8 mouse cellular contexts compared by ENCODE assay signal in genomic region chr6:72513071-72513440, GRCm38 (mm10). TPM values are rescaled to one million over a fixed set of nuclear protein-coding genes. Genes with fewer than 3 reads are reported as not detected.
DNase-seq lines count a peak whose midpoint lies in the region; ATAC-seq and TF ChIP-seq lines count a peak whose summit lies in the region.

No protein-coding gene starts in this region.

- peak overlapping the region; percentile 3; the same call in 1 of the 2 replicates for H3K9ac ChIP-seq in lung, embryonic 15.5 days
- peak overlapping the region; percentile 43; the same call in 1 of the 2 replicates for H3K9ac ChIP-seq in intestine, postnatal 0 days (ENCODE audit: low read depth, low read length)
- peak overlapping the region; percentile 52 for H3K9ac ChIP-seq in neural tube, embryonic 14.5 days (replicated peaks; ENCODE audit: low read depth, low read length)

- TF ChIP-seq CTCF in embryonic fibroblast, embryonic 13.5 days (IDR thresholded peaks at IDR 0.05; ENCODE audit: borderline replicate concordance, insufficient read depth, low read length) = no peak
- TF ChIP-seq CTCF in intestine, postnatal 0 days (IDR thresholded peaks at IDR 0.05; ENCODE audit: low read depth) = no peak

- TF ChIP-seq POLR2A in embryonic fibroblast, embryonic 13.5 days (IDR thresholded peaks at IDR 0.05; ENCODE audit: low read depth, low read length) = no peak

- peak; percentile 17; the same call in 1 of the 2 replicates for ATAC-seq in lung, embryonic 15.5 days (ENCODE audit: borderline replicate concordance, extremely low read depth, low FRiP score, low TSS enrichment)
- no peak for ATAC-seq in intestine, postnatal 0 days
- peak; percentile 13; the same call in 1 of the 2 replicates for ATAC-seq in neural tube, embryonic 14.5 days (ENCODE audit: low read depth)

- peak overlapping the region; percentile 28 for H3K4me3 ChIP-seq in lung, embryonic 15.5 days
- no peak overlapping the region for H3K4me3 ChIP-seq in embryonic fibroblast, embryonic 13.5 days (ENCODE audit: insufficient read depth, low read length)
- peak overlapping the region; percentile 28 for H3K4me3 ChIP-seq in intestine, postnatal 0 days (ENCODE audit: low read depth, low read length)
- no peak overlapping the region for H3K4me3 ChIP-seq in neural tube, embryonic 14.5 days (ENCODE audit: low read depth, low read length)

- H3K36me3 ChIP-seq in lung, embryonic 15.5 days = no peaks in the 10 kb centered on the region
- no peaks in the 10 kb centered on the region for H3K36me3 ChIP-seq in intestine, postnatal 0 days (ENCODE audit: control insufficient read depth, insufficient read depth)
- H3K36me3 ChIP-seq in neural tube, embryonic 14.5 days (ENCODE audit: control insufficient read depth, insufficient read depth, low read length) = no peaks in the 10 kb centered on the region

- H3K9me3 ChIP-seq in lung, embryonic 15.5 days = no peaks in the 10 kb centered on the region
- no peaks in the 10 kb centered on the region for H3K9me3 ChIP-seq in intestine, postnatal 0 days (ENCODE audit: control insufficient read depth)
- no peaks in the 10 kb centered on the region for H3K9me3 ChIP-seq in neural tube, embryonic 14.5 days (ENCODE audit: control insufficient read depth, low read length)

- WGBS in lung, embryonic 15.5 days = 30% methylated on average over 7 of the region's 7 CpGs
- 51% methylated on average over 7 of the region's 7 CpGs for WGBS in intestine, postnatal 0 days
- 24% methylated on average over 7 of the region's 7 CpGs for WGBS in neural tube, embryonic 14.5 days

- peaks cover 40% of the 10 kb centered on the region for H3K4me1 ChIP-seq in lung, embryonic 15.5 days
- peaks cover 7% of the 10 kb centered on the region; the same call in 1 of the 2 replicates for H3K4me1 ChIP-seq in embryonic fibroblast, embryonic 13.5 days (ENCODE audit: control insufficient read depth, insufficient read depth, low read length)
- 0 out of 2 replicates have a peak, but pooled peaks cover 3% of the 10 kb centered on the region for H3K4me1 ChIP-seq in intestine, postnatal 0 days (replicated peaks; ENCODE audit: control insufficient read depth, insufficient read depth, low read length)
- H3K4me1 ChIP-seq in neural tube, embryonic 14.5 days (ENCODE audit: control insufficient read depth, insufficient read depth, low read length) = peaks cover 15% of the 10 kb centered on the region; the same call in 1 of the 2 replicates

- H3K4me2 ChIP-seq in lung, embryonic 15.5 days = peak overlapping the region; percentile 53
- peak overlapping the region; percentile 66 for H3K4me2 ChIP-seq in intestine, postnatal 0 days (replicated peaks; ENCODE audit: low read depth)
- peak overlapping the region; percentile 50 for H3K4me2 ChIP-seq in neural tube, embryonic 14.5 days (ENCODE audit: low read depth, low read length)

- H3K27ac ChIP-seq in lung, embryonic 15.5 days = peak overlapping the region; percentile 91
- H3K27ac ChIP-seq in embryonic fibroblast, embryonic 13.5 days (ENCODE audit: insufficient read depth, low read length) = peak overlapping the region; percentile 78
- H3K27ac ChIP-seq in intestine, postnatal 0 days (ENCODE audit: low read depth, low read length) = peak overlapping the region; percentile 36
- H3K27ac ChIP-seq in neural tube, embryonic 14.5 days (ENCODE audit: low read depth, low read length) = peak overlapping the region; percentile 98

- no peak for DNase-seq in lung, adult 18-20 months
- no peak for DNase-seq in adrenal gland, postnatal 14 days
- no peak for DNase-seq in urinary bladder, adult 18-20 months (ENCODE audit: low spot score in 2 of 2)
- DNase-seq in layer of hippocampus, adult 18-20 months (ENCODE audit: low spot score in 2 of 2) = no peak

- H3K27me3 ChIP-seq in lung, embryonic 15.5 days = no peaks in the 10 kb centered on the region
- H3K27me3 ChIP-seq in intestine, postnatal 0 days (replicated peaks; ENCODE audit: control insufficient read depth, insufficient read depth, low read length) = no peaks in the 10 kb centered on the region
- H3K27me3 ChIP-seq in neural tube, embryonic 14.5 days (ENCODE audit: control insufficient read depth, insufficient read depth, low read length) = no peaks in the 10 kb centered on the region

RNA-seq across cellular contexts. Expression of gene Sh2d6, which starts 8.5 kb away (rescaled TPM):
- not detected in 2 replicates for polyA plus RNA-seq in lung, embryonic 15.5 days (2015; fragmentation: Nextera tagmentation; extraction: Ambion mirVana)
- polyA plus RNA-seq in embryonic fibroblast, embryonic 13.5 days (2011; ENCODE audit: insufficient read length, low read depth, missing spikeins) = 1.8 and 1.9 TPM in 2 replicates
- 0.12 and 0.16 TPM in 2 replicates for polyA plus RNA-seq in intestine, postnatal 0 days (2015; fragmentation: Nextera tagmentation; extraction: Ambion mirVana)
- polyA plus RNA-seq in neural tube, embryonic 14.5 days (2014; fragmentation: Nextera tagmentation; extraction: Ambion mirVana) = 0.22 and 1.2 TPM in 2 replicates
- total RNA-seq in adrenal gland, postnatal 14 days (2021) = 0.49 and 0.52 TPM in 2 replicates
- under 1 TPM; 0.67 to 0.76 TPM for total RNA-seq in layer of hippocampus, adult 18-20 months (2021)

RNA-seq across cellular contexts. Expression of gene Capg, which starts 31.1 kb away (rescaled TPM):
- polyA plus RNA-seq in lung, embryonic 15.5 days (2015; fragmentation: Nextera tagmentation; extraction: Ambion mirVana) = 54.2 and 57.9 TPM in 2 replicates
- 95.7 and 182 TPM in 2 replicates for polyA plus RNA-seq in embryonic fibroblast, embryonic 13.5 days (2011; ENCODE audit: insufficient read length, low read depth, missing spikeins)
- 25.2 and 28.5 TPM in 2 replicates for polyA plus RNA-seq in intestine, postnatal 0 days (2015; fragmentation: Nextera tagmentation; extraction: Ambion mirVana)
- 3.4 and 9.0 TPM in 2 replicates for polyA plus RNA-seq in neural tube, embryonic 14.5 days (2014; fragmentation: Nextera tagmentation; extraction: Ambion mirVana)
- 28.8 and 38.2 TPM in 2 replicates for total RNA-seq in adrenal gland, postnatal 14 days (2021)
- total RNA-seq in layer of hippocampus, adult 18-20 months (2021) = 1 to 10 TPM; 3.9 to 5.0 TPM

Comparison
In these comparisons a context has a peak if more than half of its experiments do, and no peak if none do; other contexts are left out.
1. H3K27ac ChIP-seq: peak in every context shown above with its lines; median percentile 98 in neural tube, embryonic 14.5 days; 91 in lung, embryonic 15.5 days; 78 in embryonic fibroblast, embryonic 13.5 days; 36 in intestine, postnatal 0 days.
2. H3K4me3 ChIP-seq: peak in lung, embryonic 15.5 days (single experiment) and intestine, postnatal 0 days (single experiment); none in embryonic fibroblast, embryonic 13.5 days (single experiment) and neural tube, embryonic 14.5 days (single experiment).
3. Peak in every context shown above with its lines, with median percentiles within 50 percentile points of each other: H3K4me2 ChIP-seq and H3K9ac ChIP-seq.